Mouse (Mus musculus): ENCODE results near the gene Zbtb22. TPM values are rescaled to one million over a fixed set of nuclear protein-coding genes. Genes with fewer than 3 reads are reported as not detected.

Zbtb22 gene
- polyA plus RNA-seq, 1 experiment from 2014 or later: 11.1 TPM

GRCm38 (mm10) chr17:33910346-33911051, 5.2 kb upstream of the Zbtb22 start:
- no peaks in the 10 kb centered on the region for H3K27me3 ChIP-seq (ENCODE audit: control insufficient read depth, insufficient read depth, low read length)
- H3K9me3 ChIP-seq (ENCODE audit: control insufficient read depth, low read length): no peaks in the 10 kb centered on the region
- H3K4me1 ChIP-seq (ENCODE audit: control insufficient read depth, insufficient read depth, low read length): peaks cover 20% of the 10 kb centered on the region
- ATAC-seq (ENCODE audit: low FRiP score, low TSS enrichment): no peak
- peak overlapping the region; percentile 82; the same call in 1 of the 2 replicates for H3K27ac ChIP-seq (ENCODE audit: low read depth, low read length)
- 48% methylated on average over 11 of the region's 11 CpGs for WGBS
- peak overlapping the region; percentile 79 for H3K9ac ChIP-seq (ENCODE audit: low read depth, low read length)
- H3K36me3 ChIP-seq (ENCODE audit: control insufficient read depth, insufficient read depth, low read length): peaks cover 42% of the 10 kb centered on the region
- H3K4me2 ChIP-seq (replicated peaks; ENCODE audit: low read depth, low read length): peak overlapping the region; percentile 76
- H3K4me3 ChIP-seq (ENCODE audit: low read length): peak overlapping the region; percentile 80

- H3K27ac ChIP-seq (ENCODE audit: low read depth, low read length): peak overlapping the region; percentile 30; the same call in 1 of the 2 replicates
- no peaks in the 10 kb centered on the region for H3K9me3 ChIP-seq (ENCODE audit: control insufficient read depth, low read length)
- H3K27me3 ChIP-seq (ENCODE audit: control insufficient read depth, insufficient read depth, low read length): no peaks in the 10 kb centered on the region
- 54% methylated on average over 31 of the region's 31 CpGs for WGBS
- H3K4me2 ChIP-seq (replicated peaks; ENCODE audit: low read depth, low read length): peak overlapping the region; percentile 24
- peaks cover 20% of the 10 kb centered on the region for H3K4me1 ChIP-seq (ENCODE audit: control insufficient read depth, insufficient read depth, low read length)
- no peak for ATAC-seq (ENCODE audit: low FRiP score, low TSS enrichment)
- H3K9ac ChIP-seq (ENCODE audit: low read depth, low read length): peak overlapping the region; percentile 23
- no peak overlapping the region for H3K4me3 ChIP-seq (ENCODE audit: low read length)
- H3K36me3 ChIP-seq (ENCODE audit: control insufficient read depth, insufficient read depth, low read length): peaks cover 42% of the 10 kb centered on the region
Observed at GRCm38 (mm10) chr17:33911052-33911812, 4.5 kb upstream of the Zbtb22 start.

- Histone ChIP-seq H3K4me2 (replicated peaks; ENCODE audit: low read depth, low read length) (peak overlapping the region; percentile 24), H3K9me3 (ENCODE audit: control insufficient read depth, low read length) (no peaks in the 10 kb centered on the region), H3K36me3 (ENCODE audit: control insufficient read depth, insufficient read depth, low read length) (peaks cover 42% of the 10 kb centered on the region), H3K27ac (ENCODE audit: low read depth, low read length) (peak overlapping the region; percentile 30; the same call in 1 of the 2 replicates), H3K4me3 (ENCODE audit: low read length) (peak overlapping the region; percentile 13; the same call in 1 of the 2 replicates), H3K9ac (ENCODE audit: low read depth, low read length) (peak overlapping the region; percentile 23; the same call in 1 of the 2 replicates), H3K27me3 (ENCODE audit: control insufficient read depth, insufficient read depth, low read length) (no peaks in the 10 kb centered on the region), H3K4me1 (ENCODE audit: control insufficient read depth, insufficient read depth, low read length) (peaks cover 23% of the 10 kb centered on the region)
- no peak for ATAC-seq (ENCODE audit: low FRiP score, low TSS enrichment)
- WGBS: 47% methylated on average over 28 of the region's 28 CpGs
Observed at GRCm38 (mm10) chr17:33911813-33912414, 3.8 kb upstream of the Zbtb22 start.

GRCm38 (mm10) chr17:33913264-33913663, 2.4 kb upstream of the Zbtb22 start:
- no peak overlapping the region for H3K4me3 ChIP-seq (ENCODE audit: low read length)
- no peak for ATAC-seq (ENCODE audit: low FRiP score, low TSS enrichment)

GRCm38 (mm10) chr17:33913905-33914304, 1.8 kb upstream of the Zbtb22 start:
- H3K4me2 ChIP-seq (replicated peaks; ENCODE audit: low read depth, low read length): no peak overlapping the region
- no peaks in the 10 kb centered on the region for H3K27me3 ChIP-seq (ENCODE audit: control insufficient read depth, insufficient read depth, low read length)
- no peak overlapping the region for H3K27ac ChIP-seq (ENCODE audit: low read depth, low read length)
- H3K9me3 ChIP-seq (ENCODE audit: control insufficient read depth, low read length): no peaks in the 10 kb centered on the region
- H3K9ac ChIP-seq (ENCODE audit: low read depth, low read length): no peak overlapping the region
- no peak for ATAC-seq (ENCODE audit: low FRiP score, low TSS enrichment)
- peaks cover 24% of the 10 kb centered on the region for H3K4me1 ChIP-seq (ENCODE audit: control insufficient read depth, insufficient read depth, low read length)
- H3K36me3 ChIP-seq (ENCODE audit: control insufficient read depth, insufficient read depth, low read length): peaks cover 42% of the 10 kb centered on the region
- H3K4me3 ChIP-seq (ENCODE audit: low read length): no peak overlapping the region
- 95% methylated on average over 8 of the region's 8 CpGs for WGBS

More at GRCm38 (mm10) chr17:33913264-33913663, 2.4 kb upstream of the Zbtb22 start:
- Histone ChIP-seq H3K9ac (ENCODE audit: low read depth, low read length) (no peak overlapping the region), H3K36me3 (ENCODE audit: control insufficient read depth, insufficient read depth, low read length) (peaks cover 42% of the 10 kb centered on the region), H3K27me3 (ENCODE audit: control insufficient read depth, insufficient read depth, low read length) (no peaks in the 10 kb centered on the region), H3K27ac (ENCODE audit: low read depth, low read length) (no peak overlapping the region), H3K4me2 (replicated peaks; ENCODE audit: low read depth, low read length) (no peak overlapping the region), H3K9me3 (ENCODE audit: control insufficient read depth, low read length) (no peaks in the 10 kb centered on the region), H3K4me1 (ENCODE audit: control insufficient read depth, insufficient read depth, low read length) (peaks cover 23% of the 10 kb centered on the region)
- 91% methylated on average over 10 of the region's 10 CpGs for WGBS

GRCm38 (mm10) chr17:33914969-33915391, 724 bp upstream of the Zbtb22 start:
- Histone ChIP-seq H3K27me3 (ENCODE audit: control insufficient read depth, insufficient read depth, low read length) (no peaks in the 10 kb centered on the region), H3K9me3 (ENCODE audit: control insufficient read depth, low read length) (no peaks in the 10 kb centered on the region), H3K4me2 (replicated peaks; ENCODE audit: low read depth, low read length) (peak overlapping the region; percentile 57), H3K36me3 (ENCODE audit: control insufficient read depth, insufficient read depth, low read length) (peaks cover 42% of the 10 kb centered on the region), H3K27ac (ENCODE audit: low read depth, low read length) (no peak overlapping the region), H3K4me1 (ENCODE audit: control insufficient read depth, insufficient read depth, low read length) (peaks cover 29% of the 10 kb centered on the region), H3K4me3 (ENCODE audit: low read length) (peak overlapping the region; percentile 61; the same call in 1 of the 2 replicates), H3K9ac (ENCODE audit: low read depth, low read length) (peak overlapping the region; percentile 65; the same call in 1 of the 2 replicates)
- WGBS: 79% methylated on average over 13 of the region's 13 CpGs
- no peak for ATAC-seq (ENCODE audit: low FRiP score, low TSS enrichment)

- H3K4me1 ChIP-seq (ENCODE audit: control insufficient read depth, insufficient read depth, low read length): peaks cover 20% of the 10 kb centered on the region; the same call in 1 of the 2 replicates
Observed at GRCm38 (mm10) chr17:33916294-33916693, 590 bp downstream of the Zbtb22 start.

GRCm38 (mm10) chr17:33916847-33917655, 1.3 kb downstream of the Zbtb22 start:
- H3K36me3 ChIP-seq (ENCODE audit: control insufficient read depth, insufficient read depth, low read length): peaks cover 27% of the 10 kb centered on the region
- H3K4me3 ChIP-seq (ENCODE audit: low read length): peak overlapping the region; percentile 61
- WGBS: 79% methylated on average over 31 of the region's 31 CpGs
- H3K4me2 ChIP-seq (replicated peaks; ENCODE audit: low read depth, low read length): peak overlapping the region; percentile 57
- no peaks in the 10 kb centered on the region for H3K9me3 ChIP-seq (ENCODE audit: control insufficient read depth, low read length)
- H3K27ac ChIP-seq (ENCODE audit: low read depth, low read length): no peak overlapping the region
- peak overlapping the region; percentile 65; the same call in 1 of the 2 replicates for H3K9ac ChIP-seq (ENCODE audit: low read depth, low read length)
- H3K27me3 ChIP-seq (ENCODE audit: control insufficient read depth, insufficient read depth, low read length): no peaks in the 10 kb centered on the region
- ATAC-seq (ENCODE audit: low FRiP score, low TSS enrichment): no peak
- H3K4me1 ChIP-seq (ENCODE audit: control insufficient read depth, insufficient read depth, low read length): peaks cover 14% of the 10 kb centered on the region; the same call in 1 of the 2 replicates

More at GRCm38 (mm10) chr17:33916294-33916693, 590 bp downstream of the Zbtb22 start:
- Histone ChIP-seq H3K27ac (ENCODE audit: low read depth, low read length) (peak overlapping the region; percentile 86), H3K9me3 (ENCODE audit: control insufficient read depth, low read length) (no peaks in the 10 kb centered on the region), H3K9ac (ENCODE audit: low read depth, low read length) (peak overlapping the region; percentile 65), H3K36me3 (ENCODE audit: control insufficient read depth, insufficient read depth, low read length) (peaks cover 35% of the 10 kb centered on the region), H3K4me3 (ENCODE audit: low read length) (peak overlapping the region; percentile 61), H3K4me2 (replicated peaks; ENCODE audit: low read depth, low read length) (peak overlapping the region; percentile 57), H3K27me3 (ENCODE audit: control insufficient read depth, insufficient read depth, low read length) (no peaks in the 10 kb centered on the region)
- WGBS: 1% methylated on average over 13 of the region's 20 CpGs
- peak; percentile 7 for ATAC-seq (ENCODE audit: low FRiP score, low TSS enrichment)
